Mouse (Mus musculus) liver, embryonic 14.5 days (tissue): ENCODE results near the gene Mmp14. TPM values are rescaled to one million over a fixed set of nuclear protein-coding genes. Genes with fewer than 3 reads are reported as not detected.

Experiments used
- ATAC-seq: fragments of 200-750 bp; cut with Nextera tagmentation; 2 replicates; pipeline ENCODE4 v1.8.0; 2017; ENCODE audit warnings: moderate number of reproducible peaks, mild to moderate bottlenecking, moderate library complexity; ENCODE audit not compliant: insufficient read depth
- DNase-seq, 3 experiments: peaks; one replicate each; pipeline ENCODE4 v3.0.0-alpha.2; 2012 to 2013; ENCODE audit warnings: low read depth in 3 of 3, low spot score in 3 of 3
- H3K27ac ChIP-seq: fragments of 300-500 bp; sonication (generic); 2 replicates; pipeline ENCODE4 v1.5.1; 2014; ENCODE audit warnings: moderate library complexity, mild to moderate bottlenecking, control low read depth, inconsistent platforms
- H3K27me3 ChIP-seq: fragments of 300-500 bp; sonication (generic); 2 replicates; pipeline ENCODE4 v1.6.1; 2014; ENCODE audit warnings: mild to moderate bottlenecking, low read length, moderate library complexity; ENCODE audit not compliant: control insufficient read depth, insufficient read depth
- H3K36me3 ChIP-seq: fragments of 300-500 bp; sonication (generic); replicated peaks from 2 replicates; pipeline ENCODE4 v1.6.1; 2014; ENCODE audit warnings: low read depth; ENCODE audit not compliant: control insufficient read depth, insufficient read depth
- H3K4me1 ChIP-seq, 2 experiments: fragments of 200-500 bp in 1 of 2; fragments of 300-500 bp in 1 of 2; sonication (generic) in 1 of 2; replicated peaks; 2 replicates each; pipeline ENCODE4 v1.6.1; 2012 to 2014; ENCODE audit warnings: antibody characterized with exemption in 1 of 2, inconsistent platforms in 1 of 2, low read length in 1 of 2; ENCODE audit not compliant: control insufficient read depth in 2 of 2, insufficient read depth in 2 of 2
- H3K4me2 ChIP-seq: fragments of 300-500 bp; sonication (generic); 2 replicates; pipeline ENCODE4 v1.6.1; 2014; ENCODE audit warnings: low read depth, mild to moderate bottlenecking, control low read depth, moderate library complexity
- H3K4me3 ChIP-seq, 2 experiments: fragments of 200-500 bp in 1 of 2; fragments of 300-500 bp in 1 of 2; sonication (generic) in 1 of 2; 2 replicates each; pipeline ENCODE4 v1.5.1; 2012 to 2014; ENCODE audit warnings: low read depth in 2 of 2, low read length in 2 of 2, mild to moderate bottlenecking in 2 of 2, control low read depth in 1 of 2, inconsistent platforms in 1 of 2, moderate library complexity in 1 of 2; ENCODE audit not compliant: insufficient read depth in 1 of 2
- H3K9ac ChIP-seq: fragments of 300-500 bp; sonication (generic); replicated peaks from 2 replicates; pipeline ENCODE4 v1.6.1; 2014; ENCODE audit warnings: mild to moderate bottlenecking, control low read depth, moderate library complexity
- H3K9me3 ChIP-seq: fragments of 300-500 bp; sonication (generic); 2 replicates; pipeline ENCODE4 v1.6.1; 2016; ENCODE audit warnings: low read length, mixed read lengths; ENCODE audit not compliant: control insufficient read depth
- CTCF ChIP-seq: IDR thresholded peaks from 2 replicates; pipeline ENCODE4 v1.5.1; 2016; ENCODE audit warnings: antibody characterized with exemption, low read depth, control low read depth
- EP300 ChIP-seq: IDR thresholded peaks from 2 replicates; pipeline ENCODE4 v1.6.1; 2016; ENCODE audit warnings: antibody characterized with exemption, low read depth
- WGBS: fragments of 180-500 bp; shearing (Covaris S2); extraction: QIAGEN DNeasy Blood & Tissue Kit; methylation state at CpG from one replicate; pipeline ENCODE4 v1.1.7; 2014; ENCODE audit not compliant: insufficient replicate concordance; 5-methylcytosine and 5-hydroxymethylcytosine counted together
- polyA plus RNA-seq, 2 experiments: library from polyadenylated mRNA; depleted of rRNA in 1 of 2; stranded (reverse) in 1 of 2; unstranded in 1 of 2; fragments of >200 nt; fragmentation: Nextera tagmentation in 1 of 2; extraction: Ambion mirVana in 1 of 2; gene quantifications; 2 replicates each; pipeline versions ENCODE4 v1.2.1 to v1.2.3; 2012 to 2014

Gene Mmp14
- polyA plus RNA-seq, 2 experiments: 14.4 to 19.0 TPM

GRCm38 (mm10) chr14:54463108-54463958, 31.9 kb downstream of the Mmp14 start:
- Histone ChIP-seq H3K36me3 (peaks cover 11% of the 10 kb centered on the region), H3K9ac (peak overlapping the region; percentile 84), H3K27ac (peak overlapping the region; percentile 76), H3K9me3 (no peaks in the 10 kb centered on the region), H3K4me3 (peak overlapping the region; percentile 71 to 95), H3K4me2 (peak overlapping the region; percentile 70), H3K27me3 (no peaks in the 10 kb centered on the region), H3K4me1 (peaks cover 13 to 14% of the 10 kb centered on the region in 2 experiments)
- peak; percentile 40 for ATAC-seq
- no peak for DNase-seq
- 10% methylated on average over 12 of the region's 12 CpGs for WGBS
- TF ChIP-seq EP300 (no peak), CTCF (no peak)

GRCm38 (mm10) chr14:54463959-54464292, 32.5 kb downstream of the Mmp14 start, which contains the start of gene Lrp10:
Lrp10 (plus strand) TSS chr14:54464137.
- Histone ChIP-seq H3K27me3 (no peaks in the 10 kb centered on the region), H3K36me3 (peaks cover 16% of the 10 kb centered on the region), H3K27ac (peak within 1 kb of the TSS; percentile 76), H3K9me3 (no peaks in the 10 kb centered on the region), H3K4me1 (peaks cover 13 to 14% of the 10 kb centered on the region in 2 experiments), H3K9ac (peak within 1 kb of the TSS; percentile 84), H3K4me3 (peak within 1 kb of the TSS; percentile 71 to 95), H3K4me2 (peak within 1 kb of the TSS; percentile 70)
- no peak for TF ChIP-seq CTCF
- DNase-seq: peak; percentile 83 to 88 (median 84)
- WGBS: under 1% methylated on average over 35 of the region's 35 CpGs
- ATAC-seq: peak; percentile 87

- WGBS: under 1% methylated on average over 53 of the region's 57 CpGs
- ATAC-seq: peak; percentile 74
- Histone ChIP-seq H3K36me3 (peaks cover 20% of the 10 kb centered on the region), H3K4me3 (peak overlapping the region; percentile 71 to 95), H3K9me3 (no peaks in the 10 kb centered on the region), H3K4me1 (peaks cover 13 to 14% of the 10 kb centered on the region in 2 experiments), H3K9ac (peak overlapping the region; percentile 84), H3K27me3 (no peaks in the 10 kb centered on the region), H3K4me2 (peak overlapping the region; percentile 70), H3K27ac (peak overlapping the region; percentile 75)
- TF ChIP-seq EP300 (no peak), CTCF (peak; percentile 88)
- DNase-seq: peak; percentile 71 to 79 (median 71)
Measured at GRCm38 (mm10) chr14:54464293-54465005, 33.0 kb downstream of the Mmp14 start.

- H3K9me3 ChIP-seq: no peaks in the 10 kb centered on the region
- DNase-seq (no peak), ATAC-seq (no peak)
- no peaks in the 10 kb centered on the region; a peak in 2 of 4 replicates for H3K4me1 ChIP-seq
- TF ChIP-seq CTCF: no peak
- TF ChIP-seq EP300: no peak
- peaks cover 13% of the 10 kb centered on the region for H3K27me3 ChIP-seq
- H3K27ac ChIP-seq: no peak overlapping the region
- no peak overlapping the region for H3K4me3 ChIP-seq
- no peak overlapping the region for H3K9ac ChIP-seq
- peaks cover 24% of the 10 kb centered on the region for H3K36me3 ChIP-seq
- WGBS: 64% methylated on average over 2 of the region's 2 CpGs
- H3K4me2 ChIP-seq: no peak overlapping the region
Measured at GRCm38 (mm10) chr14:54471467-54471866, 40.1 kb downstream of the Mmp14 start.

- Histone ChIP-seq H3K36me3 (peaks cover 21% of the 10 kb centered on the region), H3K4me1 (peaks cover 0 to 3% of the 10 kb centered on the region in 2 experiments; a peak in 2 of 4 replicates), H3K27ac (no peak overlapping the region), H3K4me3 (no peak overlapping the region), H3K9ac (no peak overlapping the region), H3K9me3 (no peaks in the 10 kb centered on the region), H3K4me2 (no peak overlapping the region), H3K27me3 (peaks cover 22% of the 10 kb centered on the region)
- 67% methylated on average over 5 of the region's 5 CpGs for WGBS
- TF ChIP-seq EP300: no peak
- TF ChIP-seq CTCF: no peak
- DNase-seq (no peak), ATAC-seq (no peak)
Measured at GRCm38 (mm10) chr14:54472671-54473070, 41.3 kb downstream of the Mmp14 start.
